Mouse (Mus musculus) T-helper 2 cell (primary cell): Measurements from ENCODE around the gene Mtor.

Source experiments
- in situ Hi-C: fragments of 300-600 bp; cut with MboI, MseI; formaldehyde crosslinking; loops from one replicate; pipeline ENCODE4 v1.15.1; 2025; ENCODE audit warnings: high pct_unique_total_duplicates

The Mtor gene

DNA sequence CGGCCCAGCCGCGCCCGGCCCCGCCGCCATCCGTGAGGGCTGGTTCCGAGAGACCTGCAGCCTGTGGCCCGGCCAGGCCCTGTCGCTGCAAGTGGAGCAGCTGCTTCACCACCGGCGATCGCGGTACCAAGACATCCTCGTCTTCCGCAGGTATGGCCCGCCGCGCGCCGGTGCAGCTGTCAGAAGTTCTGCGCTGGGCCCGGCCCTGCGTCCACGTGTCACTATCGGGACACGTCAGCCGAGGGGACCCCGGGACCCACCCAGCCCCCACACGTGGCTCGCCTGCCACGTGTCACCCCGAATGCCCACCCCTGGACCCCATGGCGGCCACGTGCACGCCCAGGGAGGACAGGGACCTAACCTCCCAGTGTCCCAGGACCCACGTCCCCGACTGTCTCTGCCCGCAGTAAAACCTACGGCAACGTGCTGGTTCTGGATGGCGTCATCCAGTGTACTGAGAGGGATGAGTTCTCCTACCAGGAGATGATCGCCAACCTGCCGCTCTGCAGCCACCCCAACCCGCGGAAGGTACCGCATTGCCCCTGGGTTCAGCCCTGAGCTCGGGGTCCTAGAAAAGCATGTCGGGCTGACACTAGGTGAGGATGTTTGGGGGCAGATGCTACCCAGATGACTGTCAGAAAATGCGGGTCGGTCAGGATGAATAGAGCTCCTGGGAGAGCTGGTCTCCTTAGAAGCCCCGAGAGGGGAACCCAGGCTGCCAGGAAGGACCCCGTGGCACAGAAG, 143.4 kb downstream of the Mtor start:
- in situ Hi-C loops = no loop called here

DNA sequence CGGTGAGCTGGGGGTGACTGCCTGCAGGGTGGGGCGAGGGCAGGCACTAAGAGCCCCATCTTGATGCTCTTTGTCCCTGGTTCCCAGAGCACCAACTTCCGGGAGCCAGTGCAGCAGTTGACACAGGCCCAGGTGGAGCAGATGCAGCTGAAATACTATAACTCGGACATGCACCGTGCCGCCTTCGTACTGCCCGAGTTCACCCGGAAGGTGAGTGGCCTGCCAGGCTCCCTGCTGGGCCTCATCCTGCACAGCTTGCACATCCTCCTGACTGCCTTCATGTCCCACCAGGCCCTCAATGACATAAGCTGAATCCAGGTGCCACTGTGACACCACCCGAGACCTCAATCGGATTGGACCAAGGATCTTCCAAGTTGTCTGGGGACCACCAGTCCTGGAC, 145.6 kb downstream of the Mtor start:
- in situ Hi-C loops = no loop called here

DNA sequence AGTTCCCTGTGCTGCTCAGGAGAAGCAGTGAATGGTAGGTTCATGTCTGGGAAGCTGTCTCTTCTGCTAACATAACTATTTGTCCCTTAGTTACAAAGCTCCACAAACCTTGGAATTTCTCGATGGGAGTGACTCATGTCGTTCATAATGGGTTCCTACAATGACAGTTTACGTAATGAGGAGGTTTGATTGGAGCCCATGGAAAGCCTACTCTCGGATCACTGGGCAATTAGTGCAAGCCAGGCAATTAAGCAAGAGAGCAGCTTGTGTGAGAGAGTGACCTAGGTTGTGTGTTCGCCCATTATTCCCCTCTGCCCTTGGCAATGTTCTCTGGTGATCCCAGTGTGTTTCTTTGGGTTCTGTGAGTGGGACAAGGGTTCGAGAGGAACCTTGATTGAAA, 147.5 kb downstream of the Mtor start:
- in situ Hi-C loops = no loop called here

DNA sequence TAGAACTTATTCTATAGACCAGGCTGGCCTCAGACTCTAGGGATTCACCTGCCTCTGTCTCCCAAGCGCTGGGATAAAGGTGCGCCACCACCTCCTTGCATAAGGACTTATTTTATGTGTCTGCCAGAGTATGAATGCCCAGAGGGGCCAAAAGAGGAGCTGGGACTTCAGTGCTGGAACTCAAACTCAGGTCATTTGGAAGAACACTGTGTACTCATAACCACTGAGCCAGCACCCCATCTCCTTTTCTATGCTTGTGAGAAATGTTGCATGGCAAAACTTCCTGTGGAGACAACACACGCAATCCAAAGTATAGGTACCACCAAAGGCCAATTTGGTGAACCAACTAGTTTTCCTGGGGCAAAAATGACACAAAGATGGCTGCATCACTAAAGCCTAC, 148.3 kb downstream of the Mtor start:
- in situ Hi-C loops = no loop called here

DNA sequence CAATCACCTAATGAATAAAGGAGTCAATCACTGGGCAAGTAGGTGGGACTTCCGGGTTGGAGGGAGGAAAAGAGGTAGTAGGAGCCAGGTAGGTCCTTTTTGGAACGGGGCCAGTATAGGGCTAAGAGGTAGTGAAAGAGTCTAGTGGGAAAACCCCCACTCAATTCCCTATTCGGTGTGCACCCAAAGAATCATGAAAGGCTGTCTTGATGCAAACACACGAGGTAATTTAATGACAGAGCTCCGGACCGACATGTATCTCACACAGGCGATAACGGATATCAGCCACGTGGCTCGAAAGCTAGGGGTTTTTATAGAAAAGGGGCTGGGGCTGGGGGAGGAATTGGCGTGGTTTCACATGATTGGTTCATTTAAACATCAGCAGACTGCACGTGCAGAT, 150.4 kb downstream of the Mtor start:
- in situ Hi-C loops = no loop called here

DNA sequence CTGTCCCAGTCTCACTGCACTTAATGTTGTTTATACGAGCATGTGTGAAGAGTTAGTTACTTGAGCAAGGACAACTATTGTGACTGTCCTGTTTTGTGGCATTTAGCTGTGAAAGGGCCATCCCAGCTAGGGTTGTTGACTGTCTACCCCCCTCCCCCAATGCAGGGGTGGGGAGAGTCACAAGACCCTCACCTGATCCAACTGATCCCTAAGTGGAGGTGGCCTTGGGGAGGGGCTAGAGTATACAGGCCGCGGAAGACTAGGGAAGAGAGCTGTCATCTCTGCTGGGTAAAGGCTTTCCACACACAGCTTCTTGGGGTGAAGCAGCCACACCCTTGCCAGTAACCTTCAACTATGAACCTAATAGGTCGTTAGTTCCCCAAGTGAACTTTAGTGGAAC, 151.9 kb downstream of the Mtor start:
- in situ Hi-C loops = loop anchor here (5.0 to 25.0 kb wide), 2 partner anchors 43 to 438 kb away; partner anchors contain the start of genes Exosc10, Fbxo2, Fbxo44 and Fbxo6

DNA sequence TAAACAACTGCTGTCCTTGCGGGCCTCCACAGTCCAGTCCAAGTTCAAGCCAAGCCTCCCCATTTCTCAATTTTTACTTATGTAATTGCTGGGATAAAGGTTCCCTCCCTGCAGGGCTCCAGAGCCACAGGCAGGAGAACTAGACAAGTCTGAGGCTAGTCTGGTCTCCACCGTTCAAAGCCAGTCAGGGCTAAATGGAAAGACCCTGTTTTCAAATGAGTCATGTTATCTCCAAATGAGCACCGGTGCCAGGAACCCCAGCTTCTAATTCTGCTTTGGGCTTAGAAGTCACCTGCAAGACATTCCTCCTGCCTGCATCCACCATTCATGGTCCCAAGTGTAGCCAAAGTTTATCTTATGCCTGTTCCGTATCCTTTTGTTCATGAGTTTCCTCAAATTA, 153.5 kb downstream of the Mtor start:
- in situ Hi-C loops = loop anchor here (5.0 to 25.0 kb wide), 2 partner anchors 45 to 440 kb away; partner anchors contain the start of genes Exosc10, Fbxo2, Fbxo44 and Fbxo6

DNA sequence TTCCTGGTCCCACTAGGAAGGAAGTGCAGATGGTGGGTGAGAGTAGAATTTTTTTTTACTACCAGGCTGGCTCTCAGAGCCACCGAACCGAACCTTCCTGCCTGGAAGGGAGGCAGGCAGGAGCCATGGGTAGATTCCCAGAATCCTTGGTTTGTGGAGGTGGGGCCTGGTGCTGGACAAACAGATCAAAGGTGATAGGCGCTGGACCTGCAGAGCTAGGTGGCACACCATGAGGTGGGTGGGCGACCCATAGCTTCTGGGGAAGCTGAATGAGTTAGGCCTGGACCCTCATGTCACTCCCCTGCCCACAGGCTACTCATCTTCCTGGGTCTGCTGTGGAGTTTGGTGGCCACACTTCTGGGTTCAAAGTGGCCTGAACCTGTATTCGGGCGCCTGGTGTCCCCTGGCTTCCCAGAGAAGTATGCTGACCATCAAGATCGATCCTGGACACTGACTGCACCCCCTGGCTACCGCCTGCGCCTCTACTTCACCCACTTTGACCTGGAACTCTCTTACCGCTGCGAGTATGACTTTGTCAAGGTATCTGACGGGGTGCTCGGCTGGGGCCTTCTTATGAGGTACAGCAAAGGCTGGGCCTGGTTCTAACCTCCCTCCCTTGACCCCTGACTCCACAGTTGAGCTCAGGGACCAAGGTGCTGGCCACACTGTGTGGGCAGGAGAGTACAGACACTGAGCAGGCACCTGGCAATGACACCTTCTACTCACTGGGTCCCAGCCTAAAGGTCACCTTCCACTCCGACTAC, 154.1 kb downstream of the Mtor start, which contains the start of gene Masp2:
Gene Masp2 (plus strand): TSS at position 198 of the 764 bp plus-strand sequence.
- in situ Hi-C loops = loop anchor here (5.0 to 25.0 kb wide), 2 partner anchors 45 to 440 kb away; partner anchors contain the start of genes Exosc10, Fbxo2, Fbxo44 and Fbxo6

DNA sequence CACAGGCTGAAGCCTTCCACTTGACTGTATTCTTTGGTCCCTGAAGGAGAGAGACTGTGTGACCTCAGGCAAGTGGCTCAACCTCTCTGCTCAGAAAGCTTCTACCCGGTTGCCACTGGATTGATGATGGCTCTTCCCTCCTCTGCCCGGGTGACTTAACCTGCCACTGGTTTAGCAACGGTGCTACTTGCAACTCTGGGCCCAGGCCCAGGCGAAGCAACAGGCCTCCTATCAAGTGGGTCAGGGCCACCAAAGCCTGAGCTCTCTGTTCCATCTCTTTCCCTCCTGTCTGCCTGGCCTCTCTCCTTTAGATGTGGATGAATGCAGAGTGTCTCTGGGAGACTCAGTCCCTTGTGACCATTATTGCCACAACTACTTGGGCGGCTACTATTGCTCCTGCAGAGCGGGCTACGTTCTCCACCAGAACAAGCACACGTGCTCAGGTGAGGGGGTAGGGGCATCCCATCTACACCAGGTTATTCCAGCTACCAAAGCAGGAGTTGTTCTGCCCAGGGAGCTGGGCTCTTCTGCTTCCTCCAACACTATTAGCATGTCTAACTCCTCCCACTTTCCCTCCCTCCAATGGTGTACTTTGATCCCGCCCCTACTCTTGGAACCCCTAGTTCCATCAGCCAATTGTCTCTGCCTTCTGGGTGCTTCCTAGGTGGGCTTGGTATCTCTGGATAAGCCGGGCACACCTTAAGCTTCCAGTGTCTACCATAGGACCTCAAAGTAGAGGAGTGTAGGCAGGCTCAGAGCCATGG, 155.1 kb downstream of the Mtor start:
- in situ Hi-C loops = loop anchor here (5.0 to 25.0 kb wide), 2 partner anchors 46 to 441 kb away; partner anchors contain the start of genes Exosc10, Fbxo2, Fbxo44 and Fbxo6

DNA sequence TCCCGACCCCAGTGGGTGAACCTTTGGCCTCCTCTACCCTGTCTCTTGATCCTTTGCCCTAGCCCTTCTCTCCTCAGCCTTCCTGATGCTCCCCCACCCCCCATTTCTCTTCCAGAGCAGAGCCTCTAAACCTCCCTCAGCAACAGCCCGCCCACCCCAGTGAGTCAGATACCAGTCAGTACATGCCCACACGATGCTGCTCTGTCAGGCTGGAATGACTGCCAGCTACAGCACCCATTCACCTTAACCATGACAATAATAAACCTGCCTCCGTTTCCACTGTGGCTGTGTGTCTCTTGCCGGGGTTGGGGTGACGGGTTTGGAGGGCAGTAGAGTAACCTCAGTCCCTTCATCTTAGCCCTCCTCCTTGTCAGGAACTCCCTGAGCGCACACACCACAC, 155.7 kb downstream of the Mtor start:
- in situ Hi-C loops = loop anchor here (5.0 to 25.0 kb wide), 2 partner anchors 47 to 442 kb away; partner anchors contain the start of genes Exosc10, Fbxo2, Fbxo44 and Fbxo6

DNA sequence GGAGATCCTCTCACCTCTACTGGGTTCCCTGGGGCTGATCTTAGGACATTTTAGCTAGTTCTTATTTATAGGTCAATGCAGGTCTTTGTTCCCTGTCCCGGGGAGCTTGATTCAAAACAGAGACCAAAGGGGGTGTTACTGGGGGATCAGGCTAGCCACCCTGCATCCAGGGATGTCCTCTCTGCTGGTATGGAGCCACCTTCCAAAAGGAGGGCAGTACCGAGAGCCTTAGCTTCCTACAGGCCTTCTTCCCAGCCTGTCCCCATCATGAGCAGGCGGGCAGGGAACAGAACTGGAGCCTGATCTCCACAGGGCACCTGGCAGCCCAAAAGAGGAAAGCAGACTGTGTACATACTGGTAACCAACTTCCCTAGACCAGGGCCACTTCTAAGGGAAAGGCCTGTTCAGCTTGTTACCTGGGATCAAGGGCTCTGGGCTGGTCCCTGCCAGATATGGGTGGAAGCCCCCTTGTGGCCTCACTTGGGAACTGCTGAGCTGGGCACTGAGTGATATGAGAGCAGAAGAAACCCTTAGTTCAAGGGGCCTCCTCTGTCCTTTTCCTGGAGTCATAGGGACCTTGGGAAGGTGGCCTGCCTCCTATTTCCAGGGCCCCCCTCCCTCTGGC, 156.2 kb downstream of the Mtor start:
- in situ Hi-C loops = loop anchor here (5.0 to 25.0 kb wide), 2 partner anchors 47 to 442 kb away; partner anchors contain the start of genes Exosc10, Fbxo2, Fbxo44 and Fbxo6
